Mouse (Mus musculus) right cerebral cortex, postnatal 4 days (tissue): ENCODE measurements around the gene Kazn.

Experiments used
- DNase-seq: peaks from one replicate; pipeline ENCODE4 v3.0.0-alpha.2; 2022

The Kazn gene

DNA sequence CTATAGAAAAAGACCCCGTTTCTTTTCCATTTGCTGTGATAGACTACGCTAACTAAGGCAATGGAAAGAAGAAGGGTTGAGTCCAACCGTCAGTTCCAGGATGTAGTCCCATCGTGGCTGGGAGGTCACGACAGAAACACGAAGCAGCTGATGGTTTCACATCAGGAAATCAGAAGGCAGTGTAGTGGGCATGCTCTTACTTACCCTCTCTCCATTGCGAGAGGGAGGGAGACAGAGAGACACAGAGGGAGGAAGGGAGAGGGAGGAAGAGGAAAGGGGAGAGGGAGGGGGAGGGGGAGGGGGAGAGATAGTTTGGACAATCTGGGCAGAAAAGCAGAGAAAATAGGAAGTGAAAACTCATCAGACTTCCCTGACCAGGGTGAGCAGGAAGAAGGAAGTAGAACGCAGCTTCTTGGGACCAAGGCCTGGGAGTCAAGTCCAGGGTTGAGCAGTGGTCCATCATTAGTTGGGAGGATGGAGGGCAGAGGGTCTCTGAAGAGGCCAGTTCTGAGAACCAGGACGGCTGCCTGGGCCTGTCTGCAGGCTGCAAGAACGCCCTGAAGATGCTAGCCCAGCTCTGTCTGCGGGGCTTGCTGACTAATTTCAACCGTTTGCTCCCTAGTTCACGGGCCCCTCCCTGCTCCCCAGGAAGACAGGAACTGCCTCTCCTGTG is 165.0 kb downstream of the Kazn start:
- DNase-seq = no peak

DNA sequence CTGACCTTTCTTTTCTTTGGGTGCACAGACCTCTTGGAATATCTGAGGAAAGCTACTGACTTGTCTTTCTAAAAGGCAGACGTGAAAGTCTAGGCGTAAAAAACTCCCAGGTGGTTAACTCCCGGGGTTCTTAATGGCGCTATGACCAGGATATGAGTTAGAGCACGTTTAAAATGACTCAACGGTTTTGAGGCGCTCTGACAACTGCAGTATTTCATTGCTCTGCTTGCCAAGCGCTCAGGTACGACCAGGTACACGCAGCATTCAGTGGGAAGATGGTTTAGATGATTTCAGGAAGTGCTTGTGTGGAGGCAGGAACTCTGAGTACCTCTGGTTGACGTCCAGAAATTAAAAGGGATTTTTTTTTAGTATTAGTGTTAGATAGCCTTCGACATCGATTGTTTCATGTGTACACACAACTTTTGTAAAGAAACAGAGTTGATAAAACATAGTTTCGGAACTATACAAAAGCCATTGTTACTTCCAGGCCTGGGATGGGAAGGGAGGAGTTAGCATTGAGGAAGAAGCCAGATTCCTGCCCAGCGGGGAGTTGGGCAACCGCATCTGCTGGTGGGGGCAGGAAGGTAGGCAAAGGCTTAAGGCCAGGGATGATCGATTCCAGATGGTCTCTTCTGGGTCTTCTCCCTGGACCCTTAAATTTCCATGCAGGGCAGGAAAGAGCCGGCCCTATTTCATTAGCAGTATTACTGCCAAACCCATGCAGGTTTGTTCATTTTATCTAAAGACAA is 167.8 kb downstream of the Kazn start:
- no peak for DNase-seq

DNA sequence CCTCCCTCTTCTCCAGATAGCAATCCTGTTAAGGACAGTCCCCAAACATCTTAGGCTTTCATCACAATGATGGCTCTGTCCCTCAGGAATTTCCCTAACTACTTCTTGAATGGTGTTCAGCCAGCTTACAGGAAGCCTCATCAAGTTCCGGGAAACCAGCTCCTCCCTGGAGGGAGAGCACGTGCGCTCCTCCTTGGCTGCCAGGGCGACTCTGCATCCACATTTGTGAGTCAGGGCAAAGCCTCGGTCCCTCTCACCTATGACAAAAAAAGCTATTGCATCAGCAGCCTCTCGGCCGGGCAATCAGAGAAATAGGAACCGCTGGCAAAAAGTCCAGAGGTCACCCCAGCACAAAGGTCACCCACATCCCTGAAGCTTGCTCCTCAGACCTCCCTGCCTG is 168.4 kb downstream of the Kazn start:
- DNase-seq = no peak

DNA sequence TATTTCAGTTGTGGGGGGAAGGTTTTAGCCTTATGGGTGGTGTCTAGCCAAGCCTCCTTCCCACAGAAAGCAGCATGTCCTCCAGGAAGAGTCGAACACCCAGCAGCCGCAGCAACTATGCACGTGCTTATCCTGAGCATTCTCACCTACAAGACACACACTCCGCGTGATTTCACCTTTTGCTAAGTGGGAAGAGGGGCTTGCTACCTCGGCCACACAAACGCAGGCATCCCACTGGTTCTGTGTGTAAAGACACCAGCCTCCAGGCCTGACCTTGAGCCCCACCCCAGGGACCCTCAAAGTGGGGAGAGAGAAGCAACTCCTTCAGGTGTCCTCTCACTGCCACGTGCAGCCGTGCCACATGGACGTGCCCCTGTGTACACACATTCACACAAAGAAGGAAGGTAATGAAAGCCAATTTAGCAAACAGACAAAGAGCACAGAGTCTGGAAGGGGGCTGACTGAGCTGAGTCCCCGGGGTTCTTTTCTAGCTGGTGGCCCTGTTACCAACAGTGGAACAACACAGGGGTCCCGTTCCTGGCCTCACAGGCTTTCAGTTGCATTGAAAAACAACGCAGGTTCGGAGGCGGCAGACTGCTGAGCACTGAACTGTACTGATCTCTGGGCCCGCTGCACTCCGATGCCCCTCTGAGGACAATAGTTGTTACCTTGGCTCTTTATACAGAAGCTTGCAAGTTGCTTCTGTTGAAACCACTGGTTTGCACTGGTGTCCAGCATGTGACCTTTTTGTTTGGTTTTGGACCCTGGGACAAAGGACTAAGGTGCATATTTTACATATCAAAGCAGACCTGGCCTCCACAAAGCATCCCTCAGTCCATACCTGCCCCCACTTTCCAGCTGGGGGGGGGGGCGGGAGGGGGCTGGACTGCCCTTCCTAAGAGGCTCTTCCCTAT is 170.0 kb downstream of the Kazn start:
- no peak for DNase-seq

DNA sequence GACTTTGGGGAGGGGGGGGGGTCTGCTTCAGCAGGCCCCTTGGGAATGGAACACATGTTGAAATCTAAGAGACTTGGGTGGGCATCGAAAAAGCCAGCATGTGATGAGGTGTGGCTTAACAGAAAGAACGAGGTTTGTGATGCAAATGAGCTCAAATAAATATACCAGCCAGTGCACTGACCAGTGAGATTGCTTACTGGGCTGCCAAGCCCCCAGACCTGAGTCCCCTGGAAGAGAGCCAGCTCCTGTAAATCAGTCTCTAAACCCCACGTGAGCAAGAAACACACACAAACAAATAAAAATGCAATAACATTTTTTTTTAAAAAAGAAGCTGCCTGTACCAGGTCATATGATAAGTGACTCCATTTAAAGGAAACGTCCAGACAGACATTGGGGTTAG is 172.6 kb downstream of the Kazn start:
- no peak for DNase-seq

DNA sequence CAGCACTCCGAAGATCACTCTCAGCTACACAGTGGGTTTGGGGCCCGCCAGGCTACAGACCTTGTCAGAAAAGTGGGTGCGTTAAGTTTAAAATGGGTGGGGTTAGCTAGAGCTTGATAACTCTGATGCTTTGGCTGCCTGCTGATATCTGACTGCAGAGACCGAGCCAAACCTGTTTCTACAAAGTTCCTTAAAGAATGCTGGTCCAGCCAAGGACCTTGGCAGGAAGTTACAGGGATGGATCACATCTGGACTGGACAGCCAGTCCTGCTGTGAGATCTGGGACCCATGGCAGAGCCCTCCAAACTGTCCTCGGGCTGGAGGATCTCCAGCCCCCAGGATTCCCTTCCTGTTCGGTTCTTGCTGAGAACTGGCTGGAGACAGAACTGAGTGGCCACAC is 173.4 kb downstream of the Kazn start:
- no peak for DNase-seq

DNA sequence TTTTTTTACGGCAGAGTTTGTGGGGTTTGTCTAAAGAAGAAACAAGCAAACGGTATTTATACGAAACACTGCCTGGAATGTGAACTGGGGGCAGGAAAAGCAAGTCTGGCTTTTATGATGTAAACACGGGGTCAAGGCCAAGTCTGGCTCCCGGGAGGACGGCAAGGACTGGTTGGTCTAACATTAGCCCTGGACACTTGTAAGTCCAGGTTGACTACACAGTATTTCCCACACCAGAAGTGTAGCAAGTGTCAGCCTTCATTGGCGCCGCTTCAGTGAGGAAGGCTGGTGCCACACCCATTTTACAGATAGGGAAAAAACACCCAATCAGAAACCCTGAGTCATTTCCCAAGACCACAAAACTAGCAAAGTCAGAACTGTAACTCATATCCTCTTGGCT is 173.9 kb downstream of the Kazn start:
- DNase-seq = no peak

DNA sequence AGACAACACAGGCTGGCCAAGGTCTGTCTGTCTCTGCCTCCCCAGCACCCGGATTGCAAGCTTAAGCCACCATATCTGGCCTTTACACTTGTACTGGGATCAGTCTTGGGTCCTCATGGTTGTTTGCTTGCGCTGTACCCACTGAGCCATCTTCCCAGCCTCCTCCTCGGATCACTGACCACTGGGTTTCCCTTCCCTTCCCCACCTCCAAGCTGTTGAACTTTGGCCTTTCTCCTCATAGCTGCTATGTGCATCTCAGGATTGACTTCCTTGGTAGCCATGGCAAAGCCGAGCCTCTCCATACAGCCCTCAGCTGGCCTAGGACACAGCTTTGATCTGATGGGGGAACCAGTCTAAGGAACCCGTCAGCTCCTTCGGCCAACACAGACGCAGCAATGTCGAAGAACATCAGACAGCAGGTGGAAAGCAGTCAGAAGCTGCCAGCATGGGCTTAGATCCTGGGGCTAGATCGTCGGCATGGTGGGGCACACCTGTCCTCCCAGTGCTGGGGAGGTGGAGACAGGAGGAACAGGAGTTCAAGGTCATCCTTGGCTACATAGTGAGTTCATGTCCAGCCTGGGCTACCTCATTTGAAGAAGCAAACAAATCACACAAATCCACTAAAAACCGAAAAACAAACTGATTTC is 174.5 kb downstream of the Kazn start:
- no peak for DNase-seq

DNA sequence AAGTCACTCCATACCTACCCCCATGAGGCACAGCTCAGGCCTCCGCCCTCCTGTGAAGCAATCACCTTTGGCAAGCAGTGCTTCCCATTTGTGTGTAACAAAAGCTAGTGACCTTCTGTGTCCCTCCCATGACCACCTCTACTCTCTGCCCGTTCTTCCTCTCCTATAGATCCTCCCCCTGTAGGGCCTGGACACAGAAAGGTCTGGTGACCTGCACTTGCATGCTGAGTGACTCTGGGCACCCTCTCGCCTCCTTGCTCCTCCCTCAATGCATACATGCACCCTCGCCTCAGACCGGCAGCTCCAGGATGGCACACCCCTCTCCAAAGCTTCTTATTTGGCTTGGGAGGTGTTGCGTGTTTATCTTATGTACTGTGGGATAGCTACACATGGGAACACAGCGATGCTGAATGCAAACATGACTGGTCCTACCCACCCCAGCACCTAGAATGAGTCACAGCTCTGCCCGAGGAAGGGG is 176.1 kb downstream of the Kazn start:
- no peak for DNase-seq

DNA sequence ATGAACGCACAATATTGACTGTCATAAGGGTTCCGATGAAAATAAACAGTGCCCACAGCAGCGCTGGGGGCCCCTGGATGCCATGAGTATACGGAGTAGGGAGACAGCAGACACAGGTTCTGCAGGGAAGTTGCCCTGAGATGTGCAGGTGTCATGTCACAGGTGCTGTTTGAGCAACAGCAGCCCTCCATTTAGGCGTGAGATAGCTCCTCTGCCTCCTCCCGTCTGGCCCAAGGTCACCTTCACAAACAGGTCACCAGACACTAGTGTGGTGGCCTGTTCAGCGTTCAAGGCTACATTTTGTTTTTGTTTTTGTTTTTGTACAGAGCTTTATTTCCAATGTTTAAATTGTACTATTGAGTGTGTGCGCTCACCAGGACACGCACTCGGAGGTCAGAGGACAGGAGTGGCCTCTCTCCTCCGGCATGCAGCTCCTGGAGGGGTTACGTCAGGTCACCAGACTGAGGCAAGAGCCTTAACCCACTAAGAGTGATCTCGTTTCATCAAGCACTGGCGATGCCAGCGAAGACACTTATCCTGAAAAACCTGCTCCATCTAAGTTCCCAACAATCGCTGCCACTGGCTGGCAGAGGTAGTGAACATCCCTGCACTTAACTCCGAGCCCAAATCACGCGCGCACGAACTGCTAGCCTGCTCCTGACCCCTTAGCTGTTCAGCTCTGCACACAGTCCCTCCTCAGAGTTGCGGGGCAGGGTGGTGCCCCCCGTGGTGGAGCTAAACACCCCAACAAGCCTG is 177.5 kb downstream of the Kazn start:
- no peak for DNase-seq

DNA sequence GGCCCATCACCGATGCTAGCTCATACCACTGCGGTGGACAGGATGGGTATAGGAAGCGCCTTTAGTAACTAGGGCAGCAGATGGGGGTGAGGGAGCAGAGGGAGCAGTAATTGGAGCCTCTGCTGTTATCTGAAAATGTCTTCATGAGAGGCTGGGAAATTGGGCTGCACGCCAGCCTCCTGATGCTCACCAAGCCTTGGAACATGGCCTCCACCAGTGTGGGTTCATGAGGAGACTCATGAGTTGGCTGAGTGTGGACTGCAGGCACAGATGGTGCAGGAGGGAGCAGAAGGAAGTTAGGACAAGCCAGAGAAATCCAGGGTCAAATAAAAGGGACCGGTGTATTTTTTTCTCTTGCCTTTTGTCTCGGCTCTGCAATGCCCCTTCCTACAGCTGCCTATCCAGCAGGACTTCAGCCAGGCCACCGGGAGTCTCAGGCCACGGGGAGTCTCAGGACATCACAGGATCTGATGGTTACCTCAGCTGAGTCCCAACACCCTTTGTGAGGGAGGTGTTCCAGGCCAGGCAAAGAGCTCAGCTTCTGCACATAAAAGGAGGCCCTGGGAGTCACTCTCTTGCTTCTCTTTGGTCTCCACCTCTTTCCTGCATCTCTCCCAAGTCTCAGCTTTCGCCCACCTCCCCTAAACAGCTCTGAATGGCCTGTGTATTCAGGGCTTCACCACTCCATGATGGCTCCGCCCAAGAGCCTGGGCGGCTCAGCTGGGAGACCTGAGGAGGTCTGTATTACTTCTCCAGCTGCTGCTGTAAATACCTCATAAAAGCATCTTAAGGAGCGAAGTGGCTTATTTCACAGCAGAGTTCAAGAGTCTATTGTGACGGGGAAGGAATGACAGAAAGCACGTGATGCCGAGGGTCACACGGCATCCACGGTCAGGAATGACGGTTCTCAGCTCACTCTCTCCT is 178.5 kb downstream of the Kazn start:
- no peak for DNase-seq

DNA sequence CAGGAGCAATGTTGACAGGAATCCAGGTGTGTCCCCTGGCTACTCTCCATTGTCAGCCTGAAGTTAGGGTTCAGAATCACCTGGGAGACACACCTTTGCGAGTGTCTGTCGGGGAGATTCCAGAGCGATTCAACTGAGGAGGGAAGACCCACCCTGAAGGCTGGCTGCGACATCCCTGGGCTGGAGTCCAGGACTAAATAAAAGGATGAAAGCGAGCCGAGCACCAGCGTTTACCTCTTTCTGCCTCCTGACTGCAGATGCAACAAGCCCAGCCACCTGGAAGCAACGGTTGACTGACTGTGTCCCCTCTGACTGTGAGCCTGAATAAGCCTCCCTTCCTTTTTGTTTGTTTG is 179.4 kb downstream of the Kazn start:
- no peak for DNase-seq

DNA sequence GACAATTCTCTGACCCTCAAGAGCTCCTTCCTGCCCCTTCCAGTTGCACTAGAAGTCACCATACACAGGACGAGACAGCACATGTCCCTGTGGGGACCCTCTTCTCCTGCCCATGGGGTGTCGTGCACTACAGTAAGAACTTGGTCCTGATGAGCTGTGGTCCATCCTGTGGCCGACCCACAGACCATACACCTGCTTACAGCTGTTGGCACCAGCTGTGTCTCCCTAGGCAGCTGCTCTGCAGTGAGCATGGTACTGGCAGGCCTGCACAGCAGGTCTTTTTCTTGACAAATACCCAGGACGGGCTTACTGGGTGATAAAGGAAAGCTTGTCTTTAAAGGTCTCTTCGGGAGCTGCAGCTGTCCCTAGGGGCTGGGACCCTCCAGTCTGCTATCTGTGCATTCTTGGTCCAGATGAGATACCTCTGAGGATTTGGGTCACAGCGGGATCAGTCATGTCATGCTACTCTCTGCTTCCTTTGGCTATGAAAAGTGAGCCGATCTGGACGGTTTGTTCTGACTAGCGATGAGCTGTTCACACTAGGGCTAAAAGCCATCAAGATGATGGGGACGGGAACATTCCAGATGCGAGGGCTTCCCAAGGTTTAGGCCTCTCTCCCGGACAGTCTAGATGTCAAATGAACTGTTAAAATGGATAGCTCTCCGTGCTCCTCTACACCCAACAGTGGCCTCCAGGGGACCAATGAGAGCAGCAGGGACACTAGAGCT is 179.9 kb downstream of the Kazn start:
- DNase-seq = no peak

DNA sequence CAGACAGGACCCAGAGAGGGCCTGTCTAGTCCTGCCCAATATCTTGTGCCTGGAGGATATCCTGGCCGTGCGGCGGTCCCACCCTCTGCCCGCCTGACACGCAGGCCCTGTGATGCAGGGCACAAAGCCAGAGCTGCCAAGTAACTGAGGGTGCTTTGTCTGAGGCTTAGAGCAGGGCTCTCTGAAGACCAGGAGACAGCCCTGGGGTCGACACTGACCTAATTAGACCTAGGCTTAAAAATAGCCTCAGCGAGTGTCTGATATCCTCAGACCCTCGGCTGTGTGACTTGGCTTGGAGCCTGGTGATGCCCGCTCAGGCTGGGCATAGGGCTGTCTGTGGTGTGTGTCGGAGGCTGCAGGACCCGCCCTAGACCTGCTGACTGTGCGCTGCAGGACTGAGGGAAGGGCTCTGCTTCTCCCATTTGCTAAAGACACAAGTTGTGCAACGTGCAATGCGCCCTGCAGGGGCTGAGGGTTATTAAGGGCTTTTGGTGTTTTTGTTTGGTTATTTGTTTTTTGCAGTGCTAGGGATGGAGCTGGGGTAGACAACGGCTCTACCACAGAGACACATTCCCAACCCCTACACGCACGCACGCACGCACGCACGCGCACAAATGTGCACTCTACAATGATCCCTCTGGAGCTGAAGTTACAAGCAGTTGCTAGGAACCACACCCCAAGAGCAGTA is 181.5 kb downstream of the Kazn start:
- DNase-seq = no peak

DNA sequence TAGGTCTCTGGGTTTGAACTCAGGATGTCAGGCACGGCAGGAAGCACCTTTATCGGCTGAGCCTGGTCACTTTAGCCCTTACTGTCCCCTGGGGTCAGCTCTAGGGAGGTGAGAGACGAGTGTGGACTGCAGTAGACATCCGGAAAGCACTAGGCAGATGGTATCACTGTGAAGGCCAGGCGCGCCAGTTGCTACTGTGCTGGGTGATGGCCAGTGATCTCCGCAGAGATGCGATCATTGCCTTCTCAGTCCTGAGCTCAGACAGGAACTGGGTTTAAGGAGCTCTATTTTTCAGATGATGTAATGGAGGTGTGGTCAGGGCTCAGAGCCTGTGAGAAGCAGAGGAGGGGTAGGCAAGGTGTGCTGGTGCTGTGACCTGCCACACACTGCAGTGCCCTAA is 183.6 kb downstream of the Kazn start:
- DNase-seq = no peak

DNA sequence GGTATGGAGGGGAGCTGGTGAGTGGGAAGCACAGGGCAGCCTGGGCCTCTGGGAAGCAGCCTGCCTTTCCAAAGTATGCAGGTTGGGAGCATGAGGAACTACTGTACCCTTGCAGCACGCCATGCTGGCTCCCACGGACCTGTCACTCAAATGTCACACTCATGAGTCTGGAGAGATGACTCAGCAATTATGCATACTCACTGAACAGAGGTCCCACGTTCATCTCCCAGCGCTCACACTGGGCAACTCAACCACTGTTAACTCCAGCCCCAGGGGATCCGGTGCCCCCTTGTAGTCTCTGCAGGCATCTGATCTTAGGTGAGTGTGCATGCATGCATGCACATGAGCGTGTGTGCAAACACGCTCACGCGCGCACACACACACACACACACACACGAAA is 184.6 kb downstream of the Kazn start:
- no peak for DNase-seq

DNA sequence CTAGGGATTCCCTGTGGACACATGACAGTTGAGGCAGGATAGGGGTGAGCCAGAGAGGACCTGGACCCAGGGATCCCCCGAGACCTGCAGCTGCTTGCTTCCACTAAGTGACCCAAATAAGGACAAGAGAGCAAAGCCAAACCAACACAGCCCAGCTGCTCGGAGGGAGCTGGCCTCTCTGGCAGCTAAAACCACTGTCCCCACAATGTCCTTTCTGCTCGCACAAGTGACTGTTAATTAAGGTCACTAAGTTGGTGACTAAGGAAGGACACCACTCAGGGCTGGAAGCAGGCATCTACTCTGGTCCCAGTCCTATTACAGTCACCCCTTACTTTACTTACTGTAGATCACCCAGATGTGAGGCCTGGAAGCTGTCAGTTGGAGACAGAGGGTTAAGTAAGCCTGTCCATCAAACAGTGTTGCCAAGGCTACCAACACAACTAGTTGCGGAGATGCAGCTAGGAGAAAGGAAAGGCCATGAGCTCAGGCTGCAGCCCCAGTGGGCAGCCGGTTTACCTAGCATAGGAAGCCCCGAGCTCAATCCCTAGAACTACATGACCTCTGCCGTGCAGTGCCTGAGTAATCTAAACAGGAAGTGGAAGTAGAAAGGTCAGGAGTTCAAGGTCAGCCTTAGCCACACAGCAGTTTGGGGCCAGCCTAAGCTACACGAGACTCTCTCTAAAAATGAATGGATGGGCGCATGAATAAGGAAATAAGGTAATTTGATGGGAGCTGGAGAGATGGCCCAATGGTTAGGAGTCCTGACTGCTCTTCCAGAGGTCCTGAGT is 185.3 kb downstream of the Kazn start:
- DNase-seq = no peak

DNA sequence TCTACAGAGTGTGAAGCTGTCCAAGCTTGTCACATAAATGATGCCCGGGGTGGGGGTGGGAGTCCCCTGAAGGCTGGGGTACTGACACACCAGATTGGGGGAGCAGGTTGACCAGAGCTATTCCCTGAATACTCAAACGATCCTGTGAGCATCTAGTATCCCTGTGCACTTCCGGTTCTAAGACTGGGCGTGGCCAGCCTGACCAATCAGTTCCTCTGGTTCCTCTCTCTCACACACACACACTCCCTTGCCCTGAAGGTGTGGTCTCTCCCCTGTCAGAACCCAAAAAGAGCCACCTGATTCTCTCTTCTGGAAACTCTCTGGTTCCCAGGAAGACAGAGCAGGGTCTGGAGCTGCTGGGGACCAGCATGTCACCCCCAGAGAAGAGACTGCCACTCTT is 185.9 kb downstream of the Kazn start:
- no peak for DNase-seq
